Mouse (Mus musculus) megakaryocyte progenitor cell, adult 5-6 weeks (primary cell): ENCODE data around the gene Cnst. TPM values are rescaled to one million over a fixed set of nuclear protein-coding genes. Genes with fewer than 3 reads are reported as not detected.

Source experiments
- ATAC-seq: replicated peaks from 2 replicates; pipeline ENCODE4 v1.8.0; 2016; ENCODE audit warnings: mild to moderate bottlenecking, moderate TSS enrichment, inconsistent platforms; ENCODE audit not compliant: poor library complexity
- total RNA-seq, 2 experiments: library from RNA; stranded (forward) in 1 of 2; stranded (reverse) in 1 of 2; fragments of 157-497, 149-512 nt in 1 of 2; fragments of 200-1000 nt in 1 of 2; gene quantifications; 2 replicates each; pipeline versions ENCODE4 v1.2.3 to v1.2.4; 2015 to 2017

The Cnst gene
- total RNA-seq, 2 experiments from 2014 or later, result 13.0 to 14.2 TPM

DNA sequence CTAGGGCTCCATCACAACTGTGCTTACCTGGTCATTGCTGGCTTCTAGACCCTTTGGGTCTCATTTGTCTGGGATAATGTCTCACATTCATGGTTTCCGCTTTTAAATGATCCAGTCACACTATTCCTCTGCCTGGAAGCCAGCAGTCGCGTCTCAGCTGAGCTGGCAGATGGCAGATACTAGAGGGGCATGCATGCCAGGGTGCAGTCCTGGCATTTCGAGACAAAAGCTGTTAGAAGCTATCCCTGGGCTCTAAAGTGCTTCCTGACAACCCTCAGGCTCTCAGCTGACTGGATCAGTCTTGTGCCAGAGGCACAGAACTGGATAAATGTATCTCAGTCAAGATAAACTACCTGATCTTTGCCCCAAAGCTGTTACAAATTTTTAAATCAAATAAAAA is 42.1 kb downstream of the Cnst start:
- ATAC-seq, result no peak

DNA sequence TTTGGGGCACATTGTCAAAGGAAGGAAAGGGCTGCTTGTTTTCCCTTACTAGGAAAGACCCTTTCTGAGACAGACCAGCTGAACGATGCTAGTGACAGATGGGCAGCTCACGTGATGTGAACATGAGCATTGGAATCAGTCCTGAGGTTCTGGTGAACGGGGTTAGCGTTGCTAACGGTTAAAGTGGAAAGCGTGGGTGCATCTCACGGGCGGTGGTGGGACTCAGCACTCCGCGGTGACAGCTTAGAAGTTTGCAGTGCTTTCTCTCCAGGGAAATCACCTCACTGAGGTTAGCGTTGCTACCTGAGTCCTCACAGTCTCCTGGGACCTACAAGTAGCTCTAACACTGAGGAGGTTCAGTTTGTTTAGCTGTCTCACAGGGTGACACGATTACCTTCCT is 45.5 kb downstream of the Cnst start:
- ATAC-seq, result no peak

DNA sequence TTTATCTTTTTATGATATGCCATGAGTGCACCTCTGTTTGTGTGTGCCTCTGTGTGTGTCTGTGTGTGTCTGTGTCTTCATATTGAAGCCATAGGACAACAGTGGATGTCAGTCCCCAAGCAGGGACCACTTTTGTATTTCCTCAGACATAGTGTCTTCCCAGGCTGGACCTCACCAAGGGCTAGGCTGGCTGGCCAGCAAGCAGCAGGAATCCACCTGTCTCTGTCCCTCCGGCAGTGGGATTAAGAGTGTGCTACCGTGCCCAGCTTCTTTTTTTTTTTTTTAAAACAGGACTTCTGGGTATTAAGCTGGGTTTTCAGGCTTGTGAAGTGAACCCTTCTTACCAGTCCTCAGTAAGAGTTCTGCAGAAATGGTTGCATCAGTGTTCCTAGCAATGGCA is 46.0 kb downstream of the Cnst start:
- no peak for ATAC-seq

DNA sequence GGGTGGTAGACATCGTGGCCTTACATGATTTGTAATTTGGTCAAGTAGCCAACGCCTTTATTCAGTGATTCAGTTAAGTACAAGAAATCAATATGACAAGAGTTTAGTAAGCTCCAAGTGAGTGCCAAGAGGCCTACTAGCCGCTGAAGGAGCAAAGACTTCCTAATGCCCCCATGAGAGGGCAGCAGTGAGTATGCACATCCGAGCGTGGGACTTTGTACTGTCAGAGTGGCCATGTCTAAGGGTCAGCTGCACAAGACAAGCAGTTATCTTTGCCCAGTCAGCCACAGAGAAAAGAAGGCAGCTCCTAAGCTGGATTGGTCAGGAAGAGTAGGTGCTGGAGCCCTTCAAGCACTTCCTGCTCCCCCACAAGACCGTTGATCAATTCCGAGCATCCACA is 46.8 kb downstream of the Cnst start:
- peak; percentile 44; the same call in 1 of the 2 replicates for ATAC-seq

DNA sequence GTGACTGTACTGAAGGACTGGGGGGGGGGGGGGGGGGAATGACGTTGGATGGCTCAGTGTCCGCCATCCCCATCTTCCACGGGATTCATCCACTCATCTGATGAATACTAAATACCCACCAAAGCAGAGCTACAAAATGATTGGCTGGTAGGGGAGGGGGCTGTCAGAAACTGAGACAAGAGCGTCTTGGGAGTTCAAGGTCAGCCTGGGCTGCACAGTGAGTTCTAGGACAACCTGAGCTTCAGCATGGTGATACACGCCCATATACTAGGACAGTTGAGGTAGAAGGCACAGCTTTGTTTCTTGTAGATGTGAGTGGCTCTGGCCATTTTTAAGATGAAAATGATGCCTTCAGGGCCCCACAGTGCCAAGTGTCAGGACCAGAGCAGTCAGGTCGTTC is 52.2 kb downstream of the Cnst start:
- ATAC-seq, result no peak

DNA sequence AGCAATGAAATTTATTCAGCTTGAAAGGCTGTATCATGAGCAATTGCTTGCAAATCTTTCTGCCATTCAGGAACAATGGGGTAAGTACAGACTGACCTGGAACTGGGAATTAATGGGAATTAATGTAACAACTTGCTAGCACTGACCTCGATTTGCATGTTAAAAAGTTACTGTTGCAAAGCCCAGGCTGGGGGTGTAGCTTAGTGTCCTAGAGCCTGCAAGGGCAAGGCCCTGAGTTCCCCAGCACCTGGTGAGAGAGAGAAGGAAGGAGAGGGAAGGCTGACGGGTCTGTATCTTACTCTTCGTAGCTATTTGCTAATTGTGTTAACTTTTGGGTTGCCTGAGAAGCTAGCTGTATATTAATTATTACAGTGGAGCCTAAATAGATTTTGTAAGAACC is 58.4 kb downstream of the Cnst start:
- ATAC-seq, result no peak

DNA sequence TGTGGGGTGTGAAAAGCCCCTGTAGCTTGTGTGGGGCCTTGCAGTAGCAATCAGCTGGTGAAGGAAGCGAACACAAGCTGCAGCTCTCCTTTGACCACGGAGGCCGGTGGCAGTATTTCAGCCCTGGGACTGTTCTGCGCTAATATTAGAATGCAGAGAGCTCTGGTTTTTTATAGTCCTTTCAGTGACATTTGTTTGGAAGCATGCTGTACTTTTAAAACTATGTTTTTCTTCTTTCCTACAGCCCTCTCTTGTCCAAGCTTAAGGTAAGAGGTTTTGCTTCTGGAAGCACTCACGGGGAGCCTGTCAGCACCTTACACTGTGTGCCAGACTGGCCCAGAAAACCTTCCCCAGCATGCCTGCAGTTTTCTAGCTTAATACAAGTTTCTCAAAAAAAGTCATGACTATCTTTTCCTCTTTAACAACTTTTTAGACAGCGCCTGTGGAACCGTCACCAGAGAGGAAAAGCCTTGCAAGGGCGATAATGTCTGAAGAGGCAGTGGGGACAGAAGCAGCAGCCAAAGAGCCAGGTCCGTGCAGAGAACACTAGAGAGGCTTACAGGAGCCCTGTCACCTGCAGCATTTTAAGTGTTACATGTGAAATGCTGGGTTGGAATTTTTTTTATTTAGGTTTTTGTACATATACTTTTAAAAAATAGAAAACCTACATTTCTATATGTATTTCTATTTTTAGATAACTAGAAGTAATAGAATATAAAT is 60.0 kb downstream of the Cnst start:
- ATAC-seq, result no peak

DNA sequence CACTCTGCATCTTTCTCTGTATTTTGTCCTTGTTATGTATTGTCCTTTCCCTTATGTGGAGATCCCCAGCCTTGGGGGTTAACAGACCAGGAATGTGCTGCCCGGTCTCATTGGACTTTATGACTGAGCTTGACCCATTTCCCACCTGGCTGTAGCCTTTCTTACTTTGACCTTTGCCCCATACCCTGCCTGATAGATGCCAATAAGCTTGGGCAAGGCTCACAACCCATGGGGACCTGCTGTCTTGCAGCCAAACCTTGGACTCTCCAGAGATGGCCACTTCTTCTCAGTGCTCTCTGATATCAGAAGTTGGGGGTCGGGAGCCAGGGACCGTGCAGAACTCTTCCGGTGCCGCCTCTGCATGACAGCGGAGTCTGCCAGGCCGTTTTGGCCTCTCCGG is 62.4 kb downstream of the Cnst start:
- no peak for ATAC-seq

DNA sequence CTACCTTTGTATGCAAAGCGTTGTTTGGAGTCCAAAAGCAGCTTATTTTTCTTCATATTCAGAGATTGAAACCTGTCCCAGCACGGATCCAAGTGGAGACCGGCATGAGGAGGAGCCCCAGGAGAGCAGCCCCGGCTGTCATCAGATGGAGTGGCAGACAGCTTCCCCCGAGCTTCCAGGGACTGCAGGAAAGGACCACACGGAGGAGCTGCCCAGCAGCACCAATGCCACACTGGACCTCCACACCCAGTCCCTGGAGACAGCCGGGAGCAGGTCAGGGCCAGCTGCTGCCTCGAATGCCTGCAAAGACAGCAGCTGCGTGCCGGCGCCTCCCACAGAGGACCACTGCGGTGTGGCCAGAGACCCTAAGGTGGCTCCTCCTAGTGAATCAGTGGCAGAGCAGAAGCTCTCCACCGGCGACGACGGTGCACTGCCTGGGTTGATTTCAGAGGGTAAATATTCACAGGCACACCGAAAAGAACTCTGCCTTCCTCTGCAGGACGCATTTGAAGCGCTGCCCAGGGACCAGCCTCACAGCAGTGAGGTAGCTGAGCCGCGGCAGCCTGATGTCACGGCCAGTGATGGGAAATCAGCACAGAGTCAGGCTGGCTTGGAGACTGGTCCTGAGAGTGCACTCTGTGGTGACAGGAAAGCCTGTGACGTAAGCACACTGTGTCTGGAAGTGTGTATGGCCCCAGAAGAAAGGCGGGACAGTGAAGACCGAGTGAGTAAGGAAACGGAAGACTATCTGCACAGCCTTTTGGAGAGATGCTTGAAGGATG is 63.7 kb downstream of the Cnst start:
- no peak for ATAC-seq

DNA sequence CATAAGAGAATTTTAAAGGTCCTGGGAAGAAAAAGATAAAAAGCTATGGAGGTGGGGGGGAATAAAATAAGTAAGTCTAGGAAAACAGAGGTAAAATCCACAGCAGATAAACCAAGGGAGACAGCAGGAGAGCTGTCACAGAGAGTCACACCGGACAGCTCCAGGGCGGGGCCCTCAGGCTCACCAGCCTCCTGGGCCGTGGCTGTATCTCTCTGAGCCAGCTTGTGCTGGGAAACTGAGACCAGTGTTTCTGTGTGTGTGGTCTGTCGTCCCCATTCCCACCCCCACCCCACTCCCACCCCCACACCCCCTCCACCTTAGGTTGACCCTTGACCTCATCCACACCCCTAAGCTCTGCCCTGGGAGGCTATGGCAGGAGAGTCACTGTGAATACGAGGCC is 65.0 kb downstream of the Cnst start:
- ATAC-seq, result peak; percentile 81

DNA sequence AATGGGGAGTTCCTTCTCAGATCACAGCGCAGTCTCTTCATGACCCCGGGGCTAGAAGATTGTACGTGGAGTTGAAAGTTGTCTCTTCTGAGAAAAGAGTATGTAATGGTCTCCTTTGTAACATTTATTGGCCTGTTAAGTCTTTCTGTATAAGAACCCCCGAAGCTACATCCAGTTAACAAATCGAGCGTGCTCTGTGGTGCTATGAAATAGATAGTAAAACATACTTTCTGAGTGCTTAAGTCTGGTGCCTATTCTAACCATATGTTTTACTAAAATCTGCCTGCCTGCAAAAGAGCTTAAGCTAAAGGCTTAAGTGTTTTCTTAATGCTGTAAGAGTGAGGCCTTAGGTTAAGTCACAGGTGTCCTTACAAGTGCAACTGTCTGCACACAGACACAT is 66.2 kb downstream of the Cnst start:
- no peak for ATAC-seq

DNA sequence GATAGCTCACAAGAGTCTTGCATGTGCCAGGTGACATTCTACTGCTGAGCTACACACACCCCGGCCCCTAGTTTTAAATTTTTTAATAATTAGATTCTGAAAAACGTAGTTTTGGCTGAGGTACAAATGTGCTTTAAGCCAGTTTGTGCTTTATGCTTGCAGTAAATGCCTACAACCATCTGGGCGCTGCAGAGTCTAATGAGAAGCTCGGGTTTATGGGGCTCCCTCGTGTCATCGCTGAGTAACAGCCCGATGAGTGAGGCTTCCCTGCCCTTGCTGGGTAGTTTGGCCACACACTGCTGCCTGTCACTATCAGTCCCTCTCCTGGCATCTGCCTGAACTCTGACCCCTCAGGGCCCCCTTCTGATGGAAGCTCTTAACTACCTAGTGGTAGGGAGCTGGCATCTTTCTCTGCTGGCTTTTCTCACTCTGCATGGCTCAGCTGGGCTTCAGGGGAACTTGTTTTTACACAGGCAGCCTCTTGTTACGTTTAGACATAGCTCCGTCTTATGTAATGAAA is 66.9 kb downstream of the Cnst start:
- no peak for ATAC-seq

DNA sequence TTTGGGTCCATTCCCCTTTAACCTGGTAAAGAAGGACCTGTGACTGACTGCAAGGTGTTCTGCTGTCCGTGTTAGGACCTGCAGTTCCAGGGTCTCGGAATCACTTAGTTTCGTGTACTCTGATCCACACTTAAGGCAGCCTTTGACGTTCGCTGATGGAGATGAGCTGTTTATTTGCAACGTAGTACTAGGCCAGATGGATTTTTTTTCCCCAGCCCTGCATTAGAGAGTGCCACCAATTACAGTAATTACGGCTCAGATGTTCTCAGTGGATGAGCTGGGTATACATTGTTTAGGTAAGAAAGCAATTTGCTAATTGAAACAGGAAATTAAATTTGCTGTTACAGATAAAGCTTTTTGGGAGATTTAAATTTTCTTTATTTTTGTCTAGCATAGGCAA is 71.3 kb downstream of the Cnst start:
- no peak for ATAC-seq

DNA sequence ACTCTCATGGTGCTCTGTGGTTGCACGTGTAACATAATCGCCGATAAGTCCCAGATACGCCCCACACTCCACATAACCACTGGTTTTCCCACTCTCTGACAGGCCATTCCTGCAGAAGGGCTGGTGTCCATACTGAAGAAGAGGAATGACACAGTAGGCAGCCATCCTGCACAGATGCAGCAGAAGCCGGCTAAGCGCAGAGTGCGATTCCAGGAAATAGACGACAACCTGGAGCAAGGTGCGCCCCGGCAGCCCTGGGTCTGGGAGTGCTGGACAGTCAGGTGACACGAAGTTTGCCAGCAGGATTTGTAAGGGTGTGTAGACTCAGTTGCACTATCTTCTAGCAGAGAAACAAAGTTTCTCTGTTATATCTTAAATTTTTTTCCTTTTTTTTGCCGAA is 76.5 kb downstream of the Cnst start:
- no peak for ATAC-seq

DNA sequence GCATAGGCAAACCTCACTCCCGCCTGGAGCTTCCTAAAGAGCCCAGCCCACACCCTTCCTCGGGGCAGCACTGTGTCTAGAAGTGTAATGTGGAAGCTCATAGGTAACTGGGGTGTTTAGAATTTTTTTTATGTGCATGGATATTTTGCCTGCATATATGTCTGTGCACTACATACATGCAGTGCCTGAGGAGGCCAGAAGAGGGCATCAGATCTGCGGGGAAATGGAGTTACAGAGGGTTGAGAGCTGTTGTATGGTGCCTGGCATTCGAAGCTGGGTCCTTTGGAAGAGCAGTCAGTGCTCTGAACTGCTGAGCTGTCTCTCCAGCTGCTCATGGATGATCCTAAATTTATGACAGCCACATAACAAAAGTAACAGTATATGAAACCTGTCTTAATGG is 77.5 kb downstream of the Cnst start:
- peak; percentile 78 for ATAC-seq

DNA sequence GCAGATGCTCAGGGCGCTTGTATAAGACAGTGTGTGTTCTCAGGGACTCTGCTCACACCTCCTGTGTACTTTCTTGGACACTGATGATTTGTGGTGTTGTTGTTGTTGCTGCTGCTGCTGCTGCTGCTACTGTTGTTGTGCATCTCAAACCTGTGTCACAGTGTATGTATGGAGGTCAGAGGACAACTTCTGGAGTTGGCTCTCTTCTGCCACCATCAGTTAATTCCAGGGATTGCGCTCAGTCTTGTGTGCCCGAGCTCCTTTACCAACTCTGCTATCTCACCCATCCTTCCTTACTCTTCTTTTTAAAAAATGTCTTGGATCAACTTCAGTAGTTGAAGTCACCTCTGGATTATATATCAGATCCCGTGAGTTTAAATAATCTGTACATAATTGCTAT is 78.2 kb downstream of the Cnst start:
- ATAC-seq, result peak; percentile 93

DNA sequence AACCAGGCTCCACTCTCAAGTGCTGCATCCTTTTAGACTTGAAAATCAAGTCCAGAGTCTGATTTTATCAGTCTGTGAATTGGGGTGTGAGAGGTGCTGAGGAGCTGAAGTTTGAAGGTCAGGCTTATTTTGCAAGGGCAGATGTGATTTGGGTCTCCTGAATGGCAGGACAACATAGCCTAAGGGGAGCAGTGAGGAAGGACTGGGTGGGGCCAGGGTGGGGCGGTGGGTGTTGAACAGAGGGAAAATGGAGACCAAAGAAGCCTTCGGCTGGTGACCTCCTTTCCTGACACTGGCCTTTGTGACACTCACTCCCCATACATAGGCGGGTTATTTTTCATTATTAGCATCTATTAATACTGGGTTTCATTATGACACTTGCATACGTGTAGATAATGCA is 81.7 kb downstream of the Cnst start:
- ATAC-seq, result no peak

DNA sequence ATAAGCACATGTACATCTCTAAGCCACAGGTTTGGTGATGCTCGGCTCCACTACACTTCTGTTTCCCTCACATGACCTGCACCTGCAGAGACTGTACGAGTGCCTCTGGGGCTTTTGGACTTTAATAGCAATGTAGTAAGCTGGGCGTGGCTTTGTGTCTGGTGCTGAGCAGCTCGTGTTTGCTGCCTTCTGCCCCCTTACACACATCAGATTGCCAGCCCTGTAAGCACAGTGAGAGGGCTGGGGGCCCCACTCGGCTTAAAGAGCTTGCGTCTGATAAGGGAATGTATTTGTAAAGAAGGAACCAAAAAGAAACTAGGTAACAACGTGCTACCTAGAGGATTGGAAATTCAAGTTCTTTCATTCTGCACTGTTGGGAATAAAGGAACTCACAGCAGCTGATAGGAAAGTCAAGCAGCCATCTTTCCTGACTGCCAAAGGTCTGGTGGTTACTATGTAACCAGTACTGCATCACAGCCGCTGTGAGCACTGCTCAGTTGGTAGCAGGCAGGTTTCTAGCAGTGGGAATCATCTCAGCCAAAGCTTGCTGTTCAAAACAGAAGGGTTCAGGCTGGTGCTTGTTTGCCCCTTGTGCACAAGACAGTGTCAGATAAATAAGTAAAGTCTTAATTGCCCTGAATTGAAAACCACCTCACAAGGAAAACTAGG is 82.4 kb downstream of the Cnst start:
- no peak for ATAC-seq

DNA sequence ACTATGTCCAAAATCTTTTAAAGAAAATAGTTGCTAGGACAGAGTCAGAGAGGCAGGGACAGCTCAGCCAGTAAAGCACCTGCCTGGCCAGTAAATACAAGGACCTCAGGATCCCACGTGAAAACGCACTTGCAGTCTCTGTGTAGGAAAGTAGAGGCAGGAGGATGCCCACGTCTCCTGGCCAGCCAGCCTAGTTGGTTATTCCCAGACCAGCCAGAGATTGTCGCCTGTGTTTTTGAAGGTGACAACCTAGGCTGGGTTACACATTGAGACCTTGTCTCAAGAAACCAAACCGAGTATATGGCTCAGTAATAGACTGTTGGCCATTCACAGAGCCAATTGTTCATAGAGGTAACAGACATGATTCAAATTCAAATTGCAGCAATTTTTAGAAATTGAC is 83.1 kb downstream of the Cnst start:
- no peak for ATAC-seq

DNA sequence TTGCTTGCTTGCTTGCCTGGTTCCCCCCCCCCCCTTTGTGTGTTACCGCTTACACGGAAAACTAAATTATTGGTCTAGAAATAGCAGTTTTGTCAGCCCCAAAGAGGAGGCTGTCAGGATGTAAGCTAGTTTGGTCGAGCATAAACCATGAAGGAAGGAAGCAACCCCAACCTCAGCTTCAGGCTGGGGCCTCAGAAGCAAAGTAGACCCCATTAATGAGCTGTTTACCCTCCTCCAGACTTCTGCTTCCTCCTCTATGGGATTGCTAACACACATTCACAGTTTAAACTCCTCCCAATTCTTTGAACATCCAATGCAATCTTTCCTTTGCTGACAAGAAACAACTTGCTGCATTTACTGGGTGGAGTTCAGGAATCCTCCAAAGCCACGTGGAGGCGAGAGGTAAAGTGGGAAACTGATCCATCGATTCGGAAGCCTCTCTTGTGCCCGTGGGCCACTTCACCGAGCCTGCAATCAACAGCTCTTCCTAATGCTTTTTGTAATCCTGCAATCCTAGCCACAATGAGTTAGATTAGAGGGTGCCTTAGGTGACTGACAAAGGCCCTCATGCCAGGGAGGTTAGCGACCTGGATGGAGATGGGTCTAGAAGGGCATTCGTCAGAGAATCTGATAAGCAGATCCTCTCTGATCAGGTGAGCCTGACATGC is 86.7 kb downstream of the Cnst start:
- ATAC-seq, result peak; percentile 18; the same call in 1 of the 2 replicates

DNA sequence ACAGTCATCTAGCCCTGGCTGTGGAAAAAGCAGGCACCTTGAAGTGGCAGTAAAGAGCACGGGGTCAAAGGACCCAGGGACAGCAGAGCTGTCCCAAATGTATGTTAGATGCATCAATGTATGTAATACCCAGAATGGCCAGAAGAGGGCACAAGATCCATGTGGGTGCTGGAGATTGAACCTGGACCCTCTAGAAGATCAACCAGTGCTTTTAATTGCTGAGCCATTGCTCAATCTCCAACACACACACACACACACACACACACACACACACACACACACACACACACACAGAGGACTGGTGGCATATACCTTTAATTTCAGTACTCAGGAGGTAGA is 87.2 kb downstream of the Cnst start:
- peak; percentile 95 for ATAC-seq
